Mouse (Mus musculus) heart, embryonic 16.5 days (tissue): ENCODE measurements at regions not wholly inside any gene's neighbourhood (a gene's known extent, or its start where the extent isn't known, plus 50 kb on each side); places are given as distances from the start of the nearest gene placed in this dataset.

Experiments
- ATAC-seq: fragments of 200-750 bp; cut with Nextera tagmentation; replicated peaks from 2 replicates; pipeline ENCODE4 v1.8.0; 2017; ENCODE audit warnings: moderate number of reproducible peaks; ENCODE audit not compliant: insufficient read depth, low FRiP score; ENCODE audit errors: extremely low read depth
- H3K27ac ChIP-seq: fragments of 300-500 bp; sonication (generic); 2 replicates; pipeline ENCODE4 v1.5.1; 2014; ENCODE audit warnings: mild to moderate bottlenecking, low read length, control low read depth, moderate library complexity
- H3K27me3 ChIP-seq: fragments of 300-500 bp; sonication (generic); 2 replicates; pipeline ENCODE4 v1.6.1; 2014; ENCODE audit warnings: low read length, mixed read lengths; ENCODE audit not compliant: control insufficient read depth, insufficient read depth
- H3K36me3 ChIP-seq: fragments of 300-500 bp; sonication (generic); 2 replicates; pipeline ENCODE4 v1.6.1; 2014; ENCODE audit not compliant: control insufficient read depth, insufficient read depth
- H3K4me1 ChIP-seq: fragments of 300-500 bp; sonication (generic); 2 replicates; pipeline ENCODE4 v1.6.1; 2014; ENCODE audit warnings: low read length, mixed read lengths; ENCODE audit not compliant: control insufficient read depth, insufficient read depth
- H3K4me2 ChIP-seq: fragments of 300-500 bp; sonication (generic); 2 replicates; pipeline ENCODE4 v1.6.1; 2014; ENCODE audit warnings: low read depth, mild to moderate bottlenecking, control low read depth, low read length
- H3K4me3 ChIP-seq: fragments of 300-500 bp; sonication (generic); 2 replicates; pipeline ENCODE4 v1.5.1; 2014; ENCODE audit warnings: mild to moderate bottlenecking, control low read depth, low read length
- H3K9ac ChIP-seq: fragments of 300-500 bp; sonication (generic); 2 replicates; pipeline ENCODE4 v1.6.1; 2014; ENCODE audit warnings: low read length, control low read depth
- H3K9me3 ChIP-seq: fragments of 300-500 bp; sonication (generic); replicated peaks from 2 replicates; pipeline ENCODE4 v1.6.1; 2016; ENCODE audit warnings: low read length; ENCODE audit not compliant: control insufficient read depth
- WGBS: fragments of 180-500 bp; shearing (Covaris S2); extraction: QIAGEN DNeasy Blood & Tissue Kit; methylation state at CpG from one replicate; pipeline ENCODE4 v1.1.7; 2014; 5-methylcytosine and 5-hydroxymethylcytosine counted together

DNA sequence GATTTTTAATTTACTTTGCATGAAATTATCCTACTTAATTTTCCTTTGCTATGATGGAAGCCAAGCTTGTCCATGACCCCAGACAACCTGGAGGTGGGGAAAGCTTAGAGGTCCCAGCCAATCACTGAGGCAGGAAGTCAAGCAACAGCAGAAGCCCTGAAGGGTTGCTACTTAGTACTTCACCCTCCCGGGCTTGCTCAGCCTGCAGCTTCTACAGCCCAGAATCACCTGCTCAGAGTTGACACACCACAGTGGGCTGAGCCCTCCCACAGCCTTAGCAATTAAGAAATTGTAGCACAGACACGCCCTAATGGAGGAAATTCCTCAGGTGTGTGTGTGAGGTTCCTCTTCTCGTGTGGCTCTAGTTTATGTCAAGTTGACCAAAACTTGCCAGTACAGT is 209.9 kb upstream of the Hs6st1 start:
- Histone ChIP-seq H3K4me3 (no peak overlapping the region), H3K9me3 (no peaks in the 10 kb centered on the region), H3K36me3 (no peaks in the 10 kb centered on the region), H3K4me2 (no peak overlapping the region), H3K27ac (no peak overlapping the region), H3K9ac (no peak overlapping the region), H3K4me1 (no peaks in the 10 kb centered on the region), H3K27me3 (no peaks in the 10 kb centered on the region)
- 67% methylated on average over 3 of the region's 3 CpGs for WGBS
- ATAC-seq = no peak

GRCm38 (mm10) chr1:35860779-35861178 is 207.4 kb upstream of the Hs6st1 start:
- H3K27me3 ChIP-seq = no peaks in the 10 kb centered on the region
- H3K27ac ChIP-seq = no peak overlapping the region
- 63% methylated on average over 5 of the region's 5 CpGs for WGBS
- no peaks in the 10 kb centered on the region for H3K4me1 ChIP-seq
- ATAC-seq = no peak
- no peaks in the 10 kb centered on the region for H3K9me3 ChIP-seq
- H3K9ac ChIP-seq = no peak overlapping the region
- H3K4me2 ChIP-seq = no peak overlapping the region
- no peaks in the 10 kb centered on the region for H3K36me3 ChIP-seq
- H3K4me3 ChIP-seq = no peak overlapping the region

- H3K9ac ChIP-seq = no peak overlapping the region
- no peaks in the 10 kb centered on the region for H3K4me1 ChIP-seq
- H3K4me2 ChIP-seq = no peak overlapping the region
- no peaks in the 10 kb centered on the region for H3K9me3 ChIP-seq
- no peak overlapping the region for H3K4me3 ChIP-seq
- WGBS = 80% methylated on average over 5 of the region's 5 CpGs
- no peak for ATAC-seq
- no peaks in the 10 kb centered on the region for H3K27me3 ChIP-seq
- H3K27ac ChIP-seq = no peak overlapping the region
- H3K36me3 ChIP-seq = no peaks in the 10 kb centered on the region
Measured at GRCm38 (mm10) chr1:35862196-35862595, 206.0 kb upstream of the Hs6st1 start.

DNA sequence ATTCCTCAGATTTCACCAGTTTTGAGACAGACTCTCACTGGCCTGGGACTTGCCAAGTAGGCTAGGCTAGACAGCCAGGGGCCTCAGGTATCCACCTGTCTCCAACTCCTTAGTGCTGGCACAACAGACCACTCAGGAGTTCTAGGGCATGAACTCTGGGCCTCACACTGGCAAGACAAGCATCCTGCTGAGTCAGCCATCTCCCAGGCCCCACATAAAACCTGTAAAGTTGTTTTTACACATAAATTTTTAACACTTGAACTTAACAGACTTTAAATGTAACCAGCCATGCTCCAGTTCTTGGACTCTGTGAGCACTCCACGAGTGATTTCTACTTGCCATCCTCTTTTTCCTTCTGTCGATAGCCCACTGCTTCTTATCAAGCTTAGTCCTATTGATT is 205.5 kb upstream of the Hs6st1 start:
- no peaks in the 10 kb centered on the region for H3K9me3 ChIP-seq
- no peak overlapping the region for H3K9ac ChIP-seq
- H3K27me3 ChIP-seq = no peaks in the 10 kb centered on the region
- H3K27ac ChIP-seq = no peak overlapping the region
- H3K36me3 ChIP-seq = no peaks in the 10 kb centered on the region
- no peak for ATAC-seq
- H3K4me1 ChIP-seq = no peaks in the 10 kb centered on the region
- no peak overlapping the region for H3K4me2 ChIP-seq
- 67% methylated on average over 2 of the region's 2 CpGs for WGBS
- no peak overlapping the region for H3K4me3 ChIP-seq

DNA sequence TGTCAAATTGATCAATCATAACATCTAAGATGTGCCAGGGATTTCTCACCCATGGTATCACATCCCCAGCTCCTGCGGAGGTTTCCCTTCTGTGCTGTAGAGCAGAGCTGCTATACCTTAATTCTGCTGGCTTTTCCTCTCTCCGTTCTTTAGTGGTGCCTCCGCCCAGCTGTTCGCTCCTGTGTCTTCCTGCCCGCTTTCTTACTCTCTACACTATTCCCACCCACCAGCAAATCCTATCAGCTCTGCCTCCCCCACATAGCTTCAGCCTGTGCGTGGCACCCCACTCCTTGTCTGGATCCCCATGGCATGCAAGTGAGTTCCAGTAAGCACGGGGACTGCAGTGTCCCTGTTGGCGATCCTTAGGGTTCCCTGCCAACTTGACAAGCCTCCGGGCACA is 204.0 kb upstream of the Hs6st1 start:
- 78% methylated on average over 9 of the region's 9 CpGs for WGBS
- H3K36me3 ChIP-seq = no peaks in the 10 kb centered on the region
- H3K4me1 ChIP-seq = no peaks in the 10 kb centered on the region
- no peaks in the 10 kb centered on the region for H3K9me3 ChIP-seq
- no peak overlapping the region for H3K4me3 ChIP-seq
- no peak for ATAC-seq
- H3K27me3 ChIP-seq = no peaks in the 10 kb centered on the region
- H3K4me2 ChIP-seq = no peak overlapping the region
- H3K27ac ChIP-seq = no peak overlapping the region
- no peak overlapping the region for H3K9ac ChIP-seq

GRCm38 (mm10) chr1:35865263-35865662 is 202.9 kb upstream of the Hs6st1 start:
- Histone ChIP-seq H3K9ac (no peak overlapping the region), H3K36me3 (no peaks in the 10 kb centered on the region), H3K4me1 (no peaks in the 10 kb centered on the region), H3K27me3 (no peaks in the 10 kb centered on the region), H3K27ac (no peak overlapping the region), H3K4me2 (no peak overlapping the region), H3K4me3 (no peak overlapping the region), H3K9me3 (no peaks in the 10 kb centered on the region)
- 77% methylated on average over 6 of the region's 6 CpGs for WGBS
- ATAC-seq = no peak

GRCm38 (mm10) chr1:35866643-35867042 is 201.6 kb upstream of the Hs6st1 start:
- H3K27me3 ChIP-seq = no peaks in the 10 kb centered on the region
- no peak overlapping the region for H3K4me2 ChIP-seq
- no peaks in the 10 kb centered on the region for H3K9me3 ChIP-seq
- WGBS = 84% methylated on average over 12 of the region's 12 CpGs
- H3K27ac ChIP-seq = no peak overlapping the region
- no peak for ATAC-seq
- H3K4me3 ChIP-seq = no peak overlapping the region
- no peaks in the 10 kb centered on the region for H3K4me1 ChIP-seq
- no peak overlapping the region for H3K9ac ChIP-seq
- no peaks in the 10 kb centered on the region for H3K36me3 ChIP-seq

GRCm38 (mm10) chr1:35869381-35870143 is 198.6 kb upstream of the Hs6st1 start:
- H3K9ac ChIP-seq = no peak overlapping the region
- no peak overlapping the region for H3K4me3 ChIP-seq
- no peak overlapping the region for H3K4me2 ChIP-seq
- no peak for ATAC-seq
- H3K27ac ChIP-seq = no peak overlapping the region
- H3K4me1 ChIP-seq = no peaks in the 10 kb centered on the region
- H3K36me3 ChIP-seq = no peaks in the 10 kb centered on the region
- H3K9me3 ChIP-seq = no peaks in the 10 kb centered on the region
- whole genome bisulfite sequencing = 57% methylated on average over 17 of the region's 17 CpGs
- H3K27me3 ChIP-seq = no peaks in the 10 kb centered on the region

DNA sequence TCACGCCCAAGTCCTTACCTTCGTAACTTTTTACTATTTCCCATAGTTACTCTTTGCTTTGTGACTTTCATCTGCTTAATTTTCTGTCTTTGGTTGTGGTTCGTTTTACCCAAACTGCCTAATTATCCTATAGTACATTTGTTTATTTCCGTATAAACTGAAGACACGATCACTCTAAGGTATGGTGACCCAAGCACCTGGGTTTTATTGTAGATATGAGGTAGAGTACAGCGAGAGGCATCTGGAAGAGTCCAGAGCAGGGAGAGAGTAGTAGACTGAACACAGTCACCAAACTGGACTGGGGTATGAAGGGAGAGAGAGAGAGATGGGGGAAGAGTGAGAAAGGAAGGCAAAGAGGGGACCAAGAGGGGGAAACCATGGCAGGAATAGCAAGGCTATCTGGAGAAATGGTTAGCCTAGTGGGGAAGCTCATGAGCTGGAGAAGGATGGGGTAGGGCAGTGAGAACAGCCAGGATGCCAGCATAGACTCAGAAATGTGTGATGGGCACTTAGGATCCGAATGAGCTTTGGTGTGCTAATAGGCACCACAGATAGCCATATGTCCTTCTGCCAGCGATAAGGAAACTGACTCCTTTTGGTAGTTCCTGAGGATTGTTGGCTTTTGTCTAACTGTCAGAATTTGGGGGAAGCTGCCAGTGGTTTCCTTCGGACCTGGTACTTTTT is 197.9 kb upstream of the Hs6st1 start:
- Histone ChIP-seq H3K27me3 (no peaks in the 10 kb centered on the region), H3K9ac (no peak overlapping the region), H3K27ac (no peak overlapping the region), H3K36me3 (no peaks in the 10 kb centered on the region), H3K4me3 (no peak overlapping the region), H3K4me2 (no peak overlapping the region), H3K9me3 (no peaks in the 10 kb centered on the region), H3K4me1 (peaks cover 3% of the 10 kb centered on the region)
- 86% methylated on average over 9 of the region's 9 CpGs for WGBS
- no peak for ATAC-seq
